Mouse (Mus musculus): Measurements from ENCODE around the gene Olfr1256.

Gene Olfr1256

GRCm38 (mm10) chr2:89841455-89841854 is at the start of gene Olfr1256:
Olfr1256 (minus strand) TSS chr2:89841555.
- no peak for DNase-seq

- no peak for DNase-seq
These were observed 36.8 kb upstream of the Olfr1256 start, which contains the start of gene Olfr1257 for GRCm38 (mm10) chr2:89878137-89878536. Olfr1257 (plus strand) TSS chr2:89878437.

GRCm38 (mm10) chr2:89849230-89849629 is 7.9 kb upstream of the Olfr1256 start:
- DNase-seq = no peak

GRCm38 (mm10) chr2:89848105-89848504 is 6.8 kb upstream of the Olfr1256 start, which contains the start of gene Olfr48:
Olfr48 (minus strand) TSS chr2:89848205.
- DNase-seq = no peak

GRCm38 (mm10) chr2:89820216-89820615 is 21.1 kb downstream of the Olfr1256 start:
- no peak for DNase-seq

GRCm38 (mm10) chr2:89811751-89812150 is 29.6 kb downstream of the Olfr1256 start, which contains the start of gene Olfr1255:
Olfr1255 (plus strand) TSS chr2:89812051.
- DNase-seq = no peak

- no peak for DNase-seq
These were observed 30.6 kb downstream of the Olfr1256 start for GRCm38 (mm10) chr2:89810751-89811150.

- DNase-seq = no peak
These were observed 41.8 kb downstream of the Olfr1256 start for GRCm38 (mm10) chr2:89799583-89799982.

- no peak for DNase-seq
These were observed 47.8 kb downstream of the Olfr1256 start, which contains the start of gene Olfr1254 for GRCm38 (mm10) chr2:89793519-89793918. Olfr1254 (minus strand) TSS chr2:89793619.
